Mouse (Mus musculus): ENCODE results near the gene Phf10. TPM values are rescaled to one million over a fixed set of nuclear protein-coding genes. Genes with fewer than 3 reads are reported as not detected.

The Phf10 gene
- 6.4 and 9.4 TPM in 2 replicates for polyA plus RNA-seq (2021; fragmentation: Nextera tagmentation)
- long read RNA-seq, experiment 1, partial matches to known transcripts, result 9 of 20 reads
- long read RNA-seq, experiment 1, other reads (novel, unspliced or antisense), result 10 of 20 reads
- long read RNA-seq, experiment 2, partial matches to known transcripts, result 1 of 8 reads
- long read RNA-seq, experiment 2, other reads (novel, unspliced or antisense), result 7 of 8 reads

DNA sequence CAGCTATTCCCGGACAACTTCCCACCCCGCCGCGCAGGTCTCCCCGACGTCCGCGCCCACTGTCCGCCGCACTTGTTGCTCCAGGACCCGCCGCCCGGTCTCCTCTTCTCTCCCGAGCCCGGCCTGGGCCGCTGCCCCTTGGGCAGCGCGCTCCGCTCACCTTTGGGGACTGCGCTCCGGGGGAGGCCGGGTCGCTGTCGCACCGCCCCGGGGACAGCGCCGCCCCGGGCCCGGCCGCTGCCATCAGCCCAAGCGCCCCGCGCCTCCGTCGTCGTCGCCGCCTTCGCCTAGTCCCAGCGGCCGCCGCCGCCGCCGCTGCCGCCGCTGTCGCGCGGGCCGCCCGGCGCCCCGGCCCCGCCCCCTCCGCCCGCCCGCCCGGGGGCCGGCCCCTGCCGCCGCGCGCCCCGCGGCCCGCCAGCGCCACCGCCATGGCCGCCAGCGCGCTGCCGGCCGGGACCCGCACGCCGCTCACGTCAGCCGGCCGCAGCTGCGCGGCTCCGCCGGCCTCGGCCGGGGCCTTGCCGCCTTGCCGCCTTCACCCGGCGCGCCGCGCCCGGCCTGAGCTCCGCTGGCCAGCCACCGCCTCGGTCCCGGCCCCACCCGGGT is at the start of gene Phf10:
Gene Phf10 (minus strand): TSS at position 323 of the 606 bp plus-strand sequence.

DNA sequence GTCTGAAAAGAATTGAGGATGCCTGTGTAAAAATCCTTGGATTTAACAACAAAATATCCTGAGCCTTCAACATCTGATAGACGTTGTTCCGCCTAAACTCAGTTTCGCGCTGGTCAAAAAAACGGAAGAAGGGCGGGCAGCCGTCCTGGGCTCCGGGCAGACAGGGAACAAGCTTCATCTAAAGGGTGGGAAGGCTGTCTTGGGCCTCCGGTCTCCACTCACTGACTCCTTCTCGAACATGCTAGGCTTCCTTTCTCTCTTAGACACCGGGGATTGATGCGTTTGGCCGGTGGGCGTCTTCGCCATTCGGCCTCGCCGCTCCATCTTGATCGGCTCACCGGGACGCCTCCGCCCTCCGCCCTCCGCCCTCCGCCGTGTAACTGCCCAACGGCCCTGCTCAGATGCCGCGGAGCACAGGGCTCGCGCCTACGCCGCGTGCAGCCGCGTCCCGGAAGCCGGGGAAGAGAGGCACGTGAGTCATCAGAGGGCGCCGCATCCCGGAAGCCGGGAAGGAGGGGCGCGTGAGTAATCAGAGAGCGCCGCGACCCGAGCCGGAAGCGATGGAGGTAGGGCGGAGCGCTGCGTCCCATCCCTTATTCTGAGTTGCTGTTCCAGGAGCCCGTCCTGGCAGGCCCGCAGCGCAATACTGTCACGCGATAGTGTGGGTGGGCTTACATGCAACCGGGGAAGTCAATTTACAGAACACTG is 48.8 kb upstream of the Phf10 start, which contains the start of gene Gm3435:
Gene Gm3435 (plus strand): TSS at position 471 of the 708 bp plus-strand sequence.

DNA sequence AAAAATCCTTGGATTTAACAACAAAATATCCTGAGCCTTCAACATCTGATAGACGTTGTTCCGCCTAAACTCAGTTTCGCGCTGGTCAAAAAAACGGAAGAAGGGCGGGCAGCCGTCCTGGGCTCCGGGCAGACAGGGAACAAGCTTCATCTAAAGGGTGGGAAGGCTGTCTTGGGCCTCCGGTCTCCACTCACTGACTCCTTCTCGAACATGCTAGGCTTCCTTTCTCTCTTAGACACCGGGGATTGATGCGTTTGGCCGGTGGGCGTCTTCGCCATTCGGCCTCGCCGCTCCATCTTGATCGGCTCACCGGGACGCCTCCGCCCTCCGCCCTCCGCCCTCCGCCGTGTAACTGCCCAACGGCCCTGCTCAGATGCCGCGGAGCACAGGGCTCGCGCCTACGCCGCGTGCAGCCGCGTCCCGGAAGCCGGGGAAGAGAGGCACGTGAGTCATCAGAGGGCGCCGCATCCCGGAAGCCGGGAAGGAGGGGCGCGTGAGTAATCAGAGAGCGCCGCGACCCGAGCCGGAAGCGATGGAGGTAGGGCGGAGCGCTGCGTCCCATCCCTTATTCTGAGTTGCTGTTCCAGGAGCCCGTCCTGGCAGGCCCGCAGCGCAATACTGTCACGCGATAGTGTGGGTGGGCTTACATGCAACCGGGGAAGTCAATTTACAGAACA is 17.4 kb upstream of the Phf10 start, which contains the start of the genes 9030025P20Rik and Gm3417:
Gene 9030025P20Rik (plus strand): TSS at position 107 of the 677 bp plus-strand sequence.
Gene Gm3417 (minus strand): TSS at position 429 of the 677 bp plus-strand sequence.

GRCm38 (mm10) chr17:14943009-14943728 is 17.9 kb downstream of the Phf10 start, which contains the start of the genes Wdr27 and 1600012H06Rik:
Wdr27 (minus strand) TSS chr17:14943158.
1600012H06Rik (plus strand) TSS chr17:14943184.

Other genes starting within 250 kb of the Phf10 start
- 10.8 and 11.3 TPM in 2 replicates for gene Wdr27, start 18.1 kb downstream of the Phf10 start, polyA plus RNA-seq (2021; fragmentation: Nextera tagmentation)
- 12.1 and 12.7 TPM in 2 replicates for gene 1600012H06Rik, start 18.1 kb downstream of the Phf10 start, polyA plus RNA-seq (2021; fragmentation: Nextera tagmentation)
- 2.4 and 3.9 TPM in 2 replicates for gene 9030025P20Rik, start 17.2 kb upstream of the Phf10 start, polyA plus RNA-seq (2021; fragmentation: Nextera tagmentation)
- not detected in 2 replicates for gene Gm3417, start 17.5 kb upstream of the Phf10 start, polyA plus RNA-seq (2021; fragmentation: Nextera tagmentation)
- gene Gm3435, start 48.9 kb upstream of the Phf10 start, polyA plus RNA-seq (2021; fragmentation: Nextera tagmentation), result 3.0 and 8.0 TPM in 2 replicates
- gene Ermard, start 79.9 kb upstream of the Phf10 start, polyA plus RNA-seq (2021; fragmentation: Nextera tagmentation), result 17.6 and 25.5 TPM in 2 replicates
- 0.73 and 2.0 TPM in 2 replicates for gene Tcte3, start 80.2 kb upstream of the Phf10 start, polyA plus RNA-seq (2021; fragmentation: Nextera tagmentation)
- gene Gm3448, start 80.3 kb upstream of the Phf10 start, polyA plus RNA-seq (2021; fragmentation: Nextera tagmentation), result 0.70 and 1.2 TPM in 2 replicates